Mouse (Mus musculus) urinary bladder, postnatal 14 days (tissue): ENCODE measurements around the gene Cntrl.

Experiments
- DNase-seq: peaks from one replicate; pipeline ENCODE4 v3.0.0; 2021; ENCODE audit warnings: low spot score

The Cntrl gene

GRCm38 (mm10) chr2:35109141-35109923 is at the start of gene Cntrl:
TSS of gene Cntrl (plus strand) at chr2:35109492.
- peak; percentile 96 for DNase-seq

- no peak for DNase-seq
Observed at GRCm38 (mm10) chr2:35060256-35060655, 49.0 kb upstream of the Cntrl start.

GRCm38 (mm10) chr2:35060897-35061296 is 48.4 kb upstream of the Cntrl start:
- no peak for DNase-seq

DNA sequence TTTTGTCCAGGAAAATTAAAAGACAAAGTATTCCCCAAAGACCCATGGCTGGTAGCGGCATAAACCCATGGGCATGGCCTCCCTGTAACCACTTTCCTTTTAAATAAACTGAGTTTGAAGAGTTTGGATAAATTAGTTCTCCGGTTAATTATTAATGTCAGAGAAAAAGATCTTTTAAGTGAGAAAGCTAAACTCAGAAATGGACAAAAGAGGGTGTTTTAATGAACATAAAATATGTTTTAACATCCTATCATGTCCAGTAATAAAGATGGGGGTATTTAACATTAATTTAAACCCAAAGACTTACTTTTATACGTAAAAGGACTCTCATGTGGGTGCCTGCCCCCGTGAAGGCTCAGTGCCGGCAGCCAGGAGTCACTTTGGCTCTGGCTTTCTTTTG is 48.0 kb upstream of the Cntrl start, which contains the start of gene Hc:
TSS of gene Hc (minus strand) at position 101 of the 400 bp plus-strand sequence.
- DNase-seq: no peak

DNA sequence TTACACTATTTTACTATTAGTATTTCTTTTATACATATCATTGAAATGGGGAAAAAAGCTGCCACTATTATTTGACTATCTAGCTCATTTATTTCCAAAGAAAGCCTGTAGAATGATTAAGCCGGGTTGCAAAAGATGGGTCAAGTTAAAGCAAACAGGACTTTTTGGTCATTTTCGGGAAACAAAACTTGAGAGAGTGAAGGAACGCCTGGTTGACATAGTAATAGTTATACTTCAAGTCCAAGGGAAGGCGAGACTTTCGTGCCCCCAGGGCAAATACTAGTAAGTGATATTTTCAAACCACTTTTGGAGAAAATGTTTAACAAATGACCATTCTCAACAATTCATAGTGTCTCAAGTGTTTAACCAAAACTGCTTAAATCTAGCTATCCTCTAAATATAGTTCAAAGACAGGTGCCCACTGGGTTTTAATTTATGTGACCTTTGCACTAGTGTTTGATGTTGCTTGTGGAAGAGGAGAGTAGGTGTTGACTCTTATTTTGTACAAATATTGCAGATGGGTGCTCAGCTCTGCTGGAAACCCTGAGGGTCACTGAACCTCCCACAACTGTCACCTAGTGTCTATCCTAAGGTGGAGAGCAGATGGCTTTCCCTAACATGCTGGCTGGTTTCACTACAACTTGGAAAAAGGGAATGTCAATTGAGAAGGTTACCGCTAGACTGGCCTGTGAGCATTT is 45.8 kb upstream of the Cntrl start:
- no peak for DNase-seq

DNA sequence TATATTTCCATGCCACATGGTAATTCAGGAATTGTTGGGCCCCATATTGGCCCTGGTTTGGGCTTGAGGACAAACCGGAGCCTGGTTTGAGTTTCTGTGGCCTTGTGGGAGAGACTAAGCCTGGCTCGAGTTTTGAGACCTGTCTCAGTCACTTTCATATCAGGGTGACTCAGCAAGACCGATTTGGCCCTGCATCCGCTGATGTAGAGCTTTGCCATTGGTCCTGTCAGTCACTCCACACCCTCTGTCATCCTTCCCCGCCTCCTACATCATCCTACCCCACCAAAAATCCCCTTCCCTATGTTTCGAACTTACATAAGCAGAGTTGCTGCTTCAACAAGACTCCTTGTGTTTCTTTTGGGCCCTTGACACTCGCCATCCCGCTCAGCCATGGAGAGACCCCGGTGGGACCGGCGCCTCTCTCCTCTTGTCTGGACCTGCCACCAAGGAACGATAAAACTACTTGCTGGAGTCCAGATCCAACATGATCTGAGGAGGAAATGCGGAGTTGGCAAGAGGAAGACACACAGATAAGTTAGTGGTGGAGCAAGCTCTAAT is 42.7 kb upstream of the Cntrl start:
- DNase-seq: no peak

- DNase-seq: no peak
Observed at GRCm38 (mm10) chr2:35067117-35067516, 42.2 kb upstream of the Cntrl start.

DNA sequence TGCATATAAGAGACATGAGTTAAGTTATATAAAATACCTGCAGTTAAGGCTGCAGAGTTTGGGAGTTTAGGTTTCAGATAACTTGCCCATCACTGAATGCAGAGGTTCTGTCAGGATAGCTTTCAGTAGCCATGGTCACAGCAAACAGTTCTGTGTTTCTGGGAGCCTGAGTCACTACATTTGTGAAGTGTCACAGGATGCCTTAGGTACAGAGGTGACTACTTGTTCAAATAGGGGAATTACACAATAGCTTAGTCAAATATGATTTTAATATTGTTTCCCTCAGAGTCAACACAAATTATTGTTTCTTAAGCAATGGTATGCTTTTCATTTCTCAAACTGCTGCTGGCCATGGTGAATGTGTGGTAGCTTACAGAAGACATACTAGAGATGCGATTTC is 40.2 kb upstream of the Cntrl start:
- no peak for DNase-seq

GRCm38 (mm10) chr2:35070275-35070674 is 39.0 kb upstream of the Cntrl start:
- DNase-seq: no peak

GRCm38 (mm10) chr2:35072547-35072946 is 36.7 kb upstream of the Cntrl start:
- DNase-seq: no peak

DNA sequence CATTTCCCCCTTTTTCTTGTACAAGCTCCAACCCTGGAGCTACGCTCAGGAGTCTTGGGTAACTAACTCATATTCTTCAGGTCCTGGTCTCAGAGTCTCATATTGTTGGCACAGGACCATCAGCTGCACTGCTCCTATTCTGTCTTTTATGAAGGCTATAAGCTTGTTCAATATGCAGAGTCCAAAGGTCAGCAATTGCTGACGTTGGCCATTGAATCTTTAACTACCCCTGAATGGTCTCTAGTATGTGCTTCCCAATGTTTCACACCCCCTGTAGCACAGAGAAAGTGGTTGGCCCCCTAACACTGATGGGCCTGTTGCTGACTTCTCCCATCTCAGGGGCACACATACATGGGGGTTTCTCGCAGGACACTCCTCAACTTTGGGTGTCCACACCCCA is 35.0 kb upstream of the Cntrl start:
- DNase-seq: no peak

- DNase-seq: no peak
Observed at GRCm38 (mm10) chr2:35079166-35079565, 30.1 kb upstream of the Cntrl start.

DNA sequence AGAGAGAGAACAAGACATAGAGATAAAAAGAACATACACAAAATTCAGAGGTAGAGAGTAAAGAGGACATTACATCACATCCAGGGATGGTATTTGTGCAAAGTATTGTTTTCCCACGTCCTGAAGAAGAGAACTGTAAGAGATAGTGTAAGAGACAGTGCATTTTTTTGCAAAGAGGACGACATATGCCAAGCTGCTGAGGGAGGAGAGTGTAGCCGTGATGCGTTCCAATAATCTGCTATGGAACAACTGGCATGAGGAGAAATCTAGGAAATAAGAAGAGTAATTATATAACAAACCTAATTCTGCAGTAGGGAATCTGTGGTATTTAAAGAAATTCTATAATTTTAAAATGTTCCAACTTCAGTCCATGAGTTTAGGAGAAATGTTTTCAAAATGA is 21.9 kb upstream of the Cntrl start:
- DNase-seq: no peak

DNA sequence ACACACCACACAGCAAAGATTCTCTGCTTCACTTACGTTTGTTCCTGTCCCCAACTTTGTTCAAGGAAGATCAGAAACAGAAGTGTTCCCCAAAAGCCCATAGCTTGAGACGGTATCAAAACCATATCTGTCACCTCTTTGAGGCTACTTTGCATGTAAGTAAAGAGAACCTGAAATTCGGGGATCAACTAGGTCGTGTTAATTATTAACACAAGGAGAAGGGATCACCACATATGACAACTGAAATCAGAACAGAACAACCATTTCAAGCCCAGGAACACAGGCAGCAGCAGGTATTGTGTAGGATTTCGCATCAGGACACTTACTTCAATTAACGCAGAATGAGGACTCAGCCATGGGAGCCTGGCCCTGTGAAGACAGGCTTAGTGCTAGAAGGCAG is 8.8 kb upstream of the Cntrl start:
- DNase-seq: no peak

GRCm38 (mm10) chr2:35101443-35101842 is 7.8 kb upstream of the Cntrl start, which contains the start of gene AI182371:
TSS of gene AI182371 (minus strand) at chr2:35101543.
- no peak for DNase-seq

GRCm38 (mm10) chr2:35102777-35103176 is 6.5 kb upstream of the Cntrl start:
- DNase-seq: no peak

- no peak for DNase-seq
Observed at GRCm38 (mm10) chr2:35103558-35103957, 5.7 kb upstream of the Cntrl start.

GRCm38 (mm10) chr2:35104843-35105242 is 4.4 kb upstream of the Cntrl start:
- DNase-seq: no peak

DNA sequence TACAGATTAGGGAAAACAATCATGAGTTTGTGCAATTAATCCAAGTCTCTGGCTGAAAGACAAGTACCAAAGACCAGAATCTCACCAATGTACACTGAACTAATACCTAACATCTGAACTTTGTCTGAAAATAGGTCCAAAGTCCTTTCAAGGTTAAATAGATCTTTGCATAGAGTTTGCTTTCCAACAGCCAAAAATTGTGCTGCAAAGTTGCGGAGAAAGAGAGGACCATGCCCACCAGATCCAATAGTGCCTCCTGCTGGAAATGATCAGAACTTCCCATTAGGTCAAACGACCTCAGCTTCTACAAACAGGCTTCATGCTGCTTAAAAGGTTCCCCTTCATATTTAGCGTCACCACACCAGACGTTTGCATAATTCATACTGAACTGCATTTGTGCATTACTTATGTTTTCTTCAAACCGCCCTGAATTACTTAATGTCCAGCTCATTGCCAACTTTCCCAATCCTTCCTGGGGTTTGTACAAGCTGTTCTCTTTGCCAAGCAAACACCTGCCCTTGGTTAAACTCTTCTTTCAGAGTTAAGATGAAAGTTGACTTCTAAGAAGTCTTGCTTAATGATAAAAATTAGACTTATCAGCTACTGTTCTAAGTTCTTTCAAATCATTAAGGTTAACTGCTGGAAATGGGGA is 1.2 kb upstream of the Cntrl start:
- peak; percentile 14 for DNase-seq

DNA sequence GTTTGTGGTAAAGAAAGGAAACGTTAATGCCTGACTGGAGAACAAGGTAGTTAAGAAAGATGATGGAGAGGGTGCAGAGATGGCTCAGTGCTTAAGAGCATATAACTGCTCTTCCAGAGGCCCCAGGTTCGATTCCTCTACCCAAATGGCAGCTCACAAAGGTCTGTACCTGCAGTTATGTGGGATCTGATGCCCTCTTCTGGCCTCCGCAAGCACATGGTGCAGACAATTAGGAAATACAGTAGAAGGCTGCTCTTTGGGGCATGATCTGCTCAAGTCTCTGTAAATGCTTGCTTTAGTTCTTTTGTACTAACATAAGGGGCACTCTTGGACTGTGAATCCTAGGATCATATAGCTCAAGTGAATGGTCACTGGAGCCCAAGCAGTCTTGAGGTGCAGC is 580 bp upstream of the Cntrl start:
- DNase-seq: peak; percentile 35

DNA sequence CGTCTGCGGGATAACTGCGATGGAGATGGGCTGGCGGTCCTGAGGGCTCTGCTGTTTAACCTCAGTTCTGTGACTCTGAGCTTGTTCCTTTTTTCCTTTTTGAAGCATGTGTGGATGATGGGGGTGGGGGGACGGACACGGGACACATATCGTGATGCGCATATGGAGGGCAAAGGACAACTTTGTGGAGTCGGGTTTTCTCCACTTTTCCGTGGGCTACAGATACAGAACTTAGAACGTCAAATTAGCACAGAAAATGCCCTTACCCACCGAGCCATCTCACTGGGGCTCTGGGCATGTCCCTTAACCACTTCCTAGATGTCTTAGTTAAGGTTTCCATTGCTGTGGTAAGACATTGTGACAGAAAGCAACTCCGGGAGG is 622 bp downstream of the Cntrl start:
- DNase-seq: no peak

DNA sequence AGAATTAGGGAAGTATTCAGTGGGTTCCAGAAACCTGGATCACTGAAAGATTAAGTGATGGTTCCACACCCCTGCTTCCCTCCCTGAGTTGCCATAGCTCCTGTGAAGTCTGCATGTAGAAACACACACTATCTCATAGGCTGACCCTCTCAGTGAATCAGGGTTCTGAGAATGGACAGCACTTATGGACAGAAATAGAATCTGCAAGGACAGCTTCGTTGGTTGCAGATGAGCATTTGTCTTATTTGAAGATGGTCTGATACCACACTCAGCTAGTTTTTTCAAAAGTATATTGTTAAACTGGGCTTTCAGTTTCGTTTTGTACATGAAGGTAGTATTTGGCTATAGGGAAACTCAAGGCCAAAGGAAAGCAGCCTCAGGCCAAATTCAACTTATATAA is 1.2 kb downstream of the Cntrl start:
- DNase-seq: no peak

DNA sequence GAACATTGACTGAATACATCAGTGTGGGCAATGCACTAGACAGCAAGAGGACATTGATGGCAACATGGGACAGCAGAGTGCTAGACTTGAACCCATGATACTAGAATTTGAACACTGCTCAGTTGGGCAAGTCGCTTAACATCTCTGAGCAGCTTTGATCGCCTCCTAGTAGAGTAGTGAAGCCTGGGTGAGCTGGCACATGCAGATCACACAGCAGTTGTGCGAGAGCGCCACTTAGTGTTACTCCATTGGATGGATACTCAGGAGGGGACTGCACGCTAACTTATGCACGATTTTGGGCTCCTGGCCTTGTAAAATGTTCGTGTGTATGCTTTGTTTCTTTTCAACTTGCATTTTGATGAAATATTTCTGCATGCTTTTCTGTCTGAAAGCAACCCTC is 15.4 kb downstream of the Cntrl start:
- no peak for DNase-seq
